Mouse (Mus musculus): Measurements from ENCODE around the gene B4galt3. TPM values are rescaled to one million over a fixed set of nuclear protein-coding genes. Genes with fewer than 3 reads are reported as not detected.

The B4galt3 gene
- total and polyA plus RNA-seq, 2 experiments from 2014 or later: 99.3 to 115 TPM

- Histone ChIP-seq H3K27ac (ENCODE audit: low read depth, low read length) (no peak overlapping the region), H3K4me2 (ENCODE audit: low read depth) (no peak overlapping the region), H3K9me3 (ENCODE audit: low read length) (no peaks in the 10 kb centered on the region), H3K36me3 (ENCODE audit: insufficient read depth) (peaks cover 45% of the 10 kb centered on the region), H3K27me3 (ENCODE audit: insufficient read depth, low read length) (no peaks in the 10 kb centered on the region), H3K4me3 (ENCODE audit: low read depth, low read length) (no peak overlapping the region), H3K4me1 (ENCODE audit: insufficient read depth) (no peaks in the 10 kb centered on the region), H3K9ac (no peak overlapping the region)
- TF ChIP-seq CTCF (IDR thresholded peaks at IDR 0.05; ENCODE audit: low read depth): no peak
- DNase-seq (no peak), ATAC-seq (no peak)
- 88% methylated on average over 12 of the region's 12 CpGs for WGBS
Measured at GRCm38 (mm10) chr1:171232800-171233730, 37.1 kb upstream of the B4galt3 start.

GRCm38 (mm10) chr1:171234126-171234525 is 36.0 kb upstream of the B4galt3 start, which contains the start of gene Fcer1g:
Gene Fcer1g, minus strand, starts transcription at chr1:171234365.
- Histone ChIP-seq H3K4me2 (ENCODE audit: low read depth) (no peak within 1 kb of the TSS), H3K27me3 (ENCODE audit: insufficient read depth, low read length) (no peaks in the 10 kb centered on the region), H3K36me3 (ENCODE audit: insufficient read depth) (peaks cover 55% of the 10 kb centered on the region), H3K4me3 (ENCODE audit: low read depth, low read length) (no peak within 1 kb of the TSS), H3K27ac (ENCODE audit: low read depth, low read length) (no peak within 1 kb of the TSS), H3K4me1 (ENCODE audit: insufficient read depth) (no peaks in the 10 kb centered on the region), H3K9me3 (ENCODE audit: low read length) (no peaks in the 10 kb centered on the region), H3K9ac (no peak within 1 kb of the TSS)
- no peak for TF ChIP-seq CTCF (IDR thresholded peaks at IDR 0.05; ENCODE audit: low read depth)
- DNase-seq (no peak), ATAC-seq (no peak)
- WGBS: 95% methylated on average over 14 of the region's 14 CpGs

GRCm38 (mm10) chr1:171234538-171234937 is 35.6 kb upstream of the B4galt3 start:
- H3K4me1 ChIP-seq (ENCODE audit: insufficient read depth): no peaks in the 10 kb centered on the region
- no peaks in the 10 kb centered on the region for H3K27me3 ChIP-seq (ENCODE audit: insufficient read depth, low read length)
- no peak overlapping the region for H3K4me2 ChIP-seq (ENCODE audit: low read depth)
- WGBS: 96% methylated on average over 4 of the region's 4 CpGs
- no peak for ATAC-seq
- no peak for DNase-seq
- H3K9me3 ChIP-seq (ENCODE audit: low read length): no peaks in the 10 kb centered on the region
- H3K9ac ChIP-seq: no peak overlapping the region
- H3K36me3 ChIP-seq (ENCODE audit: insufficient read depth): peaks cover 57% of the 10 kb centered on the region
- H3K4me3 ChIP-seq (ENCODE audit: low read depth, low read length): no peak overlapping the region
- H3K27ac ChIP-seq (ENCODE audit: low read depth, low read length): no peak overlapping the region
- TF ChIP-seq CTCF (IDR thresholded peaks at IDR 0.05; ENCODE audit: low read depth): no peak

GRCm38 (mm10) chr1:171235791-171236190 is 34.3 kb upstream of the B4galt3 start:
- WGBS: 85% methylated on average over 4 of the region's 4 CpGs
- TF ChIP-seq CTCF (IDR thresholded peaks at IDR 0.05; ENCODE audit: low read depth): no peak
- no peak overlapping the region for H3K27ac ChIP-seq (ENCODE audit: low read depth, low read length)
- H3K9ac ChIP-seq: no peak overlapping the region
- H3K27me3 ChIP-seq (ENCODE audit: insufficient read depth, low read length): no peaks in the 10 kb centered on the region
- H3K4me3 ChIP-seq (ENCODE audit: low read depth, low read length): no peak overlapping the region
- DNase-seq: no peak
- no peaks in the 10 kb centered on the region for H3K4me1 ChIP-seq (ENCODE audit: insufficient read depth)
- no peaks in the 10 kb centered on the region for H3K9me3 ChIP-seq (ENCODE audit: low read length)
- ATAC-seq: no peak
- H3K4me2 ChIP-seq (ENCODE audit: low read depth): no peak overlapping the region
- peaks cover 70% of the 10 kb centered on the region for H3K36me3 ChIP-seq (ENCODE audit: insufficient read depth)

GRCm38 (mm10) chr1:171237438-171237837 is 32.7 kb upstream of the B4galt3 start:
- Histone ChIP-seq H3K4me1 (ENCODE audit: insufficient read depth) (no peaks in the 10 kb centered on the region), H3K27me3 (ENCODE audit: insufficient read depth, low read length) (no peaks in the 10 kb centered on the region), H3K4me3 (ENCODE audit: low read depth, low read length) (no peak overlapping the region), H3K9me3 (ENCODE audit: low read length) (no peaks in the 10 kb centered on the region), H3K4me2 (ENCODE audit: low read depth) (no peak overlapping the region), H3K9ac (no peak overlapping the region), H3K27ac (ENCODE audit: low read depth, low read length) (no peak overlapping the region), H3K36me3 (ENCODE audit: insufficient read depth) (peaks cover 82% of the 10 kb centered on the region)
- no peak for ATAC-seq
- no peak for DNase-seq
- no peak for TF ChIP-seq CTCF (IDR thresholded peaks at IDR 0.05; ENCODE audit: low read depth)
- WGBS: 90% methylated on average over 6 of the region's 6 CpGs

- no peak overlapping the region for H3K4me3 ChIP-seq (ENCODE audit: low read depth, low read length)
- WGBS: 74% methylated on average over 14 of the region's 14 CpGs
- DNase-seq (peak; percentile 52), ATAC-seq (no peak)
- H3K4me2 ChIP-seq (ENCODE audit: low read depth): no peak overlapping the region
- H3K4me1 ChIP-seq (ENCODE audit: insufficient read depth): no peaks in the 10 kb centered on the region
- H3K9ac ChIP-seq: no peak overlapping the region
- no peaks in the 10 kb centered on the region for H3K27me3 ChIP-seq (ENCODE audit: insufficient read depth, low read length)
- peaks cover 87% of the 10 kb centered on the region for H3K36me3 ChIP-seq (ENCODE audit: insufficient read depth)
- no peak overlapping the region for H3K27ac ChIP-seq (ENCODE audit: low read depth, low read length)
- peak; percentile 76 for TF ChIP-seq CTCF (IDR thresholded peaks at IDR 0.05; ENCODE audit: low read depth)
- H3K9me3 ChIP-seq (ENCODE audit: low read length): no peaks in the 10 kb centered on the region
Measured at GRCm38 (mm10) chr1:171238463-171238862, 31.7 kb upstream of the B4galt3 start.

GRCm38 (mm10) chr1:171239992-171240744 is 30.0 kb upstream of the B4galt3 start:
- DNase-seq (no peak), ATAC-seq (no peak)
- Histone ChIP-seq H3K9me3 (ENCODE audit: low read length) (no peaks in the 10 kb centered on the region), H3K27me3 (ENCODE audit: insufficient read depth, low read length) (no peaks in the 10 kb centered on the region), H3K4me2 (ENCODE audit: low read depth) (no peak overlapping the region), H3K4me3 (ENCODE audit: low read depth, low read length) (no peak overlapping the region), H3K9ac (no peak overlapping the region), H3K36me3 (ENCODE audit: insufficient read depth) (peaks cover 70% of the 10 kb centered on the region), H3K4me1 (ENCODE audit: insufficient read depth) (no peaks in the 10 kb centered on the region), H3K27ac (ENCODE audit: low read depth, low read length) (no peak overlapping the region)
- WGBS: 83% methylated on average over 15 of the region's 15 CpGs
- TF ChIP-seq CTCF (IDR thresholded peaks at IDR 0.05; ENCODE audit: low read depth): no peak

All from forebrain, postnatal 0 days (tissue).